ENCODE assay signal across 5 mouse cellular contexts in the genomic region with DNA sequence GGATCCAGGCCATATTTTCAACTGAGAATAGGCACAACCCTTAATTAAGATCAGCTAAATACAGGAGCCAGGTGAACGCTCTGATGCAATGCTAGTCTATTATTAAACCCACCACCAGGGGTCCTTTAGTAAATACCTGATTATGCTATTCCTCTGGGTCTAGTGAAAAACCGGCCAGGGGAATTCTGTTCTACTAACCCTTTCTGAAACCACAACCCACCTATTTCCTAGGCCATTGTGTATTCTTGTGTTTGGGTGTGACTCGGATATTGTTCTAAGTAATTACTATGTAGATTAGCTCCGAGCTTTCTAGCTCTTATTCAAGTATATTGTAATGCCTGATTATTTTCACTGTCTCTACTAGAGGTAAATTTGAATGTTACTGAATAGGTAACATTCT.
DNase-seq lines count a peak whose midpoint lies in the region; ATAC-seq and TF ChIP-seq lines count a peak whose summit lies in the region.
"Not testable (repeated sequence)": the region's sequence is repeated elsewhere in the genome, so short reads cannot be mapped to it uniquely, and the experiment has no call there.

No protein-coding gene starts in this region.

- not testable (repeated sequence) for H3K9me3 ChIP-seq in lung, embryonic 14.5 days (ENCODE audit: low read depth, low read length)

- not testable (repeated sequence) for H3K4me2 ChIP-seq in lung, embryonic 14.5 days

- DNase-seq in ES-CJ7 (ENCODE audit: low read depth, low spot score) (peak; percentile 56), R1 (ENCODE audit: low read depth, low spot score) (peak; percentile 94), ZHBTc4 (ENCODE audit: low read depth, low spot score) (peak; percentile 65)
- not testable (repeated sequence) for DNase-seq in layer of hippocampus, adult 2 months (ENCODE audit: low spot score in 2 of 2); lung, embryonic 14.5 days

- not testable (repeated sequence) for H3K4me3 ChIP-seq in layer of hippocampus, adult 2 months; lung, embryonic 14.5 days (ENCODE audit: low read depth, low read length)

- H3K27me3 ChIP-seq in lung, embryonic 14.5 days (ENCODE audit: insufficient read depth, low read length), result not testable (repeated sequence)

- not testable (repeated sequence) for H3K27ac ChIP-seq in layer of hippocampus, adult 2 months; lung, embryonic 14.5 days (ENCODE audit: low read depth)

- ATAC-seq in lung, embryonic 14.5 days (ENCODE audit: insufficient read depth), result not testable (repeated sequence)

- not testable (repeated sequence) for H3K9ac ChIP-seq in lung, embryonic 14.5 days

- TF ChIP-seq CTCF in layer of hippocampus, adult 2 months (conservative IDR thresholded peaks at IDR 0.05), result 0 out of 2 replicates have a peak, but pooled peaks have one; percentile 3
- TF ChIP-seq CTCF in lung, embryonic 14.5 days (IDR thresholded peaks at IDR 0.05; ENCODE audit: low read depth), result 0 out of 2 replicates have a peak, but pooled peaks have one; percentile 2

- 83% methylated on average over 4 of the region's 4 CpGs for WGBS in lung, embryonic 14.5 days

- H3K4me1 ChIP-seq in lung, embryonic 14.5 days (ENCODE audit: insufficient read depth), result not testable (repeated sequence)

- not testable (repeated sequence) for H3K36me3 ChIP-seq in lung, embryonic 14.5 days (ENCODE audit: insufficient read depth)
